Mouse (Mus musculus) limb, embryonic 12.5 days (tissue): ENCODE data around the gene Mettl24. TPM values are rescaled to one million over a fixed set of nuclear protein-coding genes. Genes with fewer than 3 reads are reported as not detected.

Source experiments
- ATAC-seq: fragments of 200-750 bp; cut with Nextera tagmentation; 2 replicates; pipeline ENCODE4 v1.8.0; 2017; ENCODE audit warnings: low read depth, moderate TSS enrichment; ENCODE audit not compliant: insufficient number of reproducible peaks, insufficient read depth, low FRiP score, low TSS enrichment
- H3K27ac ChIP-seq: fragments of 300-500 bp; sonication (generic); 2 replicates; pipeline ENCODE4 v1.5.1; 2016; ENCODE audit warnings: mild to moderate bottlenecking, moderate library complexity
- H3K27me3 ChIP-seq: fragments of 300-500 bp; sonication (generic); 2 replicates; pipeline ENCODE4 v1.6.1; 2016; ENCODE audit warnings: mild to moderate bottlenecking, moderate library complexity
- H3K36me3 ChIP-seq: fragments of 300-500 bp; sonication (generic); 2 replicates; pipeline ENCODE4 v1.6.1; 2016; ENCODE audit warnings: mild to moderate bottlenecking, moderate library complexity
- H3K4me1 ChIP-seq: fragments of 300-500 bp; sonication (generic); replicated peaks from 2 replicates; pipeline ENCODE4 v1.6.1; 2016
- H3K4me2 ChIP-seq: fragments of 300-500 bp; sonication (generic); 2 replicates; pipeline ENCODE4 v1.6.1; 2016; ENCODE audit warnings: mild to moderate bottlenecking, moderate library complexity
- H3K4me3 ChIP-seq: fragments of 300-500 bp; sonication (generic); replicated peaks from 2 replicates; pipeline ENCODE4 v1.5.1; 2016; ENCODE audit warnings: mild to moderate bottlenecking
- H3K9ac ChIP-seq: fragments of 300-500 bp; sonication (generic); replicated peaks from 2 replicates; pipeline ENCODE4 v1.6.1; 2016; ENCODE audit warnings: mild to moderate bottlenecking, moderate library complexity
- H3K9me3 ChIP-seq: fragments of 300-500 bp; sonication (generic); 2 replicates; pipeline ENCODE4 v1.6.1; 2016; ENCODE audit warnings: mild to moderate bottlenecking, moderate library complexity
- WGBS: fragments of 180-500 bp; shearing (Covaris S2); methylation state at CpG from one replicate; pipeline ENCODE4 v1.1.7; 2016; 5-methylcytosine and 5-hydroxymethylcytosine counted together
- polyA plus RNA-seq: library from polyadenylated mRNA; unstranded; fragments of >200 nt; fragmentation: Nextera tagmentation; extraction: Ambion mirVana; gene quantifications from 2 replicates; pipeline ENCODE4 v1.2.1, GENCODE M21; 2016

The Mettl24 gene
- polyA plus RNA-seq, 1 experiment from 2014 or later = 1.5 TPM

DNA sequence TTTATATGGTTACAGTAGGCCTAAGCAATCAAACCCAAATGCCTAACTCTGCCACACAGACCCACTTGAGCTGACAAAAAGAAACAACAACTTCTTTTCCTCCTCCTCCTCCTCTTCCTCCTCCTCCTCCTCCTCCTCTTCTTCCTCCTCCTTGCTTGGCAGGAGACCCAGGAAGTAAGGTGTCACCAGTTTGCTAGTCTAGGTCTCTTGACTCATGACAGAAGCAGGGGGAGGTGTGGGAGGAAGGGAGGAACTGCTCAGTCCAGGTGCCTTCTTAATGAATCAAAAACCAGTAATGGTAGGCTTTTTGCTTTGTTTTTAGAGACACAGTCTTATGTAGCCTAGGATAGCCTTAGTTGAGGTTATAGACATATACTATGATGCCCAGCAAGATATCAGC lies 168.1 kb downstream of the Mettl24 start:
- no peaks in the 10 kb centered on the region for H3K9me3 ChIP-seq
- H3K9ac ChIP-seq = no peak overlapping the region
- no peak overlapping the region for H3K27ac ChIP-seq
- peaks cover 54% of the 10 kb centered on the region for H3K36me3 ChIP-seq
- H3K4me2 ChIP-seq = no peak overlapping the region
- H3K4me1 ChIP-seq = no peaks in the 10 kb centered on the region
- H3K4me3 ChIP-seq = no peak overlapping the region
- no peaks in the 10 kb centered on the region for H3K27me3 ChIP-seq
- ATAC-seq = no peak

DNA sequence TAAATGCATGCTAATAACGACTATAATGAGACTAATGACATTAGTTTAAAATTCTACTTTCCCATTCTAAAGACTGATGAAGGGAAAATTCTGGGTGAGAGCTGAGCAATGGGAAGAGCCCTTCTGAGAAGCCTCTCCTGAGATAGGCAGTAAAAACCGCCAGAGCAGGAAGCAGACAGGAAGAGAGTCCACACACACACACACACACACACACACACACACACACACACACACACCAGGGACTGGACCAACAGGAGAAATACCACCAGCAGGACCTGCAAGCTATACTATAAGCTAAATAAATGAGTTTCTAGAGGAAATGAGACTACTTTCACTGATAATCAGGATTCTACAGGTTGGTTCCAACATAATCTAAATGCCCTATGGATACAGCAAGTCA lies 172.5 kb downstream of the Mettl24 start:
- H3K4me2 ChIP-seq = no peak overlapping the region
- no peaks in the 10 kb centered on the region for H3K4me1 ChIP-seq
- H3K27ac ChIP-seq = no peak overlapping the region
- WGBS = 49% methylated on average over 2 of the region's 2 CpGs
- no peaks in the 10 kb centered on the region for H3K9me3 ChIP-seq
- peaks cover 16% of the 10 kb centered on the region; the same call in 1 of the 2 replicates for H3K36me3 ChIP-seq
- no peaks in the 10 kb centered on the region for H3K27me3 ChIP-seq
- no peak overlapping the region for H3K9ac ChIP-seq
- no peak for ATAC-seq
- H3K4me3 ChIP-seq = no peak overlapping the region

DNA sequence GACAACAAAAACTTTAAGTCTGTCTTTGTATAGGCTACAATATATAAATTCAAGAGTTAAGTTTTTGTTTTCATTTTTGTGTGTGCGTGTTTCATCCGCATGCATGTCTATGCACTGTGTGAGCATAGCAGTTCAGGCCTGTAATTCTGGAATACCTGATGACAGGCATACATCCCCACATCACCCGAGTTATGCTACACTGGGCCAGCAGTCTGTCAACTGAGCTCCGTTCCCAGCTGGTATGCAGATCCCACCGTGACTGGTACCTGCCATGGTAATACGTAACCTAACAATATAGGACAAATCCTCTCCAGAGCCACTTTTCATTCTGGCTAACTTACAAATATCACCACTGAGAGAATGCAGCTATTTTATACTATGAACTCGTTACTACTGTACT lies 173.6 kb downstream of the Mettl24 start:
- Histone ChIP-seq H3K27me3 (no peaks in the 10 kb centered on the region), H3K4me3 (no peak overlapping the region), H3K4me2 (no peak overlapping the region), H3K9ac (no peak overlapping the region), H3K9me3 (no peaks in the 10 kb centered on the region), H3K36me3 (peaks cover 12% of the 10 kb centered on the region; the same call in 1 of the 2 replicates), H3K27ac (no peak overlapping the region), H3K4me1 (no peaks in the 10 kb centered on the region)
- ATAC-seq = no peak
- WGBS = 92% methylated on average over 7 of the region's 7 CpGs

DNA sequence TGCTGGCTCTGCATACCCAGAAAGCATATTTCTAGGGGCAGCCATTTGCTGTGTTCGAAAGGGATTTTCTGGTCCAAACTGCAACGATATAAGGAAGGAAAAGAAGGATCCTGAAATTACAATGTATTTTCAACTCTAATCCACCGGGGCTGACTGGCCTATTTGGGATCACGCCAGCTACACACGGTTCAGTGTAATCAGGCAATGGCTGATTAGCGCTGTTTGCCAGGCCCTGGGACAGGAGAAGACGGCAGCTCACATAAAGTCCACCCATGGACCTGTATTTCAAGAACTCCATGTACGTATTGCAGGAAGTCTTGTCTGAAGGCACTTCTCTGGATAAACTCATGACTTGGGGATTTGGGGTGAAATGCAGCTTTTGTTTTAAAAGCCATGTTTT lies 174.5 kb downstream of the Mettl24 start:
- no peaks in the 10 kb centered on the region for H3K9me3 ChIP-seq
- no peak for ATAC-seq
- 88% methylated on average over 8 of the region's 8 CpGs for WGBS
- H3K27me3 ChIP-seq = no peaks in the 10 kb centered on the region
- H3K9ac ChIP-seq = no peak overlapping the region
- H3K27ac ChIP-seq = no peak overlapping the region
- no peak overlapping the region for H3K4me2 ChIP-seq
- H3K4me3 ChIP-seq = no peak overlapping the region
- peaks cover 12% of the 10 kb centered on the region; the same call in 1 of the 2 replicates for H3K36me3 ChIP-seq
- H3K4me1 ChIP-seq = no peaks in the 10 kb centered on the region

Other genes starting within 250 kb of the Mettl24 start
- not detected in 2 replicates for gene Slc22a16, start 112.9 kb upstream of the Mettl24 start, polyA plus RNA-seq
- 0.06 TPM in 1 of 2 replicates, not detected in the other for gene Ddo, start 53.3 kb upstream of the Mettl24 start, polyA plus RNA-seq
- 39.6 and 41.7 TPM in 2 replicates for gene Cdc40, start 200.0 kb downstream of the Mettl24 start, polyA plus RNA-seq
- gene Wasf1, start 200.2 kb downstream of the Mettl24 start, polyA plus RNA-seq = 31.3 and 35.5 TPM in 2 replicates